Mouse (Mus musculus) forebrain, embryonic 16.5 days (tissue): ENCODE results near the gene Gap43. TPM values are rescaled to one million over a fixed set of nuclear protein-coding genes. Genes with fewer than 3 reads are reported as not detected.
"Not testable (repeated sequence)": the region's sequence is repeated elsewhere in the genome, so short reads cannot be mapped to it uniquely, and the experiment has no call there.

Source experiments
- ATAC-seq: fragments of 200-750 bp; cut with Nextera tagmentation; 2 replicates; pipeline ENCODE4 v1.8.0; 2017; ENCODE audit warnings: mild to moderate bottlenecking, moderate library complexity
- H3K27ac ChIP-seq: fragments of 300-500 bp; sonication (generic); 2 replicates; pipeline ENCODE4 v1.5.1; 2014; ENCODE audit warnings: low read length, control low read depth
- H3K27me3 ChIP-seq: fragments of 300-500 bp; sonication (generic); replicated peaks from 2 replicates; pipeline ENCODE4 v1.6.1; 2014; ENCODE audit warnings: low read length; ENCODE audit not compliant: control insufficient read depth, insufficient read depth
- H3K36me3 ChIP-seq: fragments of 300-500 bp; sonication (generic); 2 replicates; pipeline ENCODE4 v1.6.1; 2014; ENCODE audit not compliant: control insufficient read depth, insufficient read depth
- H3K4me1 ChIP-seq: fragments of 300-500 bp; sonication (generic); replicated peaks from 2 replicates; pipeline ENCODE4 v1.6.1; 2014; ENCODE audit warnings: low read length; ENCODE audit not compliant: control insufficient read depth, insufficient read depth
- H3K4me2 ChIP-seq: fragments of 300-500 bp; sonication (generic); 2 replicates; pipeline ENCODE4 v1.6.1; 2014; ENCODE audit warnings: mild to moderate bottlenecking, low read length, control low read depth
- H3K4me3 ChIP-seq: fragments of 300-500 bp; sonication (generic); replicated peaks from 2 replicates; pipeline ENCODE4 v1.5.1; 2014; ENCODE audit warnings: mild to moderate bottlenecking, low read length, control low read depth
- H3K9ac ChIP-seq: fragments of 300-500 bp; sonication (generic); replicated peaks from 2 replicates; pipeline ENCODE4 v1.6.1; 2014; ENCODE audit warnings: low read depth, low read length, control low read depth
- H3K9me3 ChIP-seq: fragments of 300-500 bp; sonication (generic); 2 replicates; pipeline ENCODE4 v1.6.1; 2016; ENCODE audit warnings: low read length; ENCODE audit not compliant: control insufficient read depth
- whole genome bisulfite sequencing: fragments of 180-500 bp; shearing (Covaris S2); extraction: QIAGEN DNeasy Blood & Tissue Kit; methylation state at CpG from one replicate; pipeline ENCODE4 v1.1.7; 2014; 5-methylcytosine and 5-hydroxymethylcytosine counted together
- polyA plus RNA-seq: library from polyadenylated mRNA; unstranded; fragments of >200 nt; fragmentation: Nextera tagmentation; extraction: Ambion mirVana; gene quantifications from 2 replicates; pipeline ENCODE4 v1.2.1, GENCODE M21; 2015

Gap43 gene
- 719 and 966 TPM in 2 replicates for polyA plus RNA-seq

- Histone ChIP-seq H3K27ac (peak within 1 kb of the TSS; percentile 89), H3K36me3 (no peaks in the 10 kb centered on the region), H3K27me3 (no peaks in the 10 kb centered on the region), H3K9me3 (no peaks in the 10 kb centered on the region), H3K4me3 (peak within 1 kb of the TSS; percentile 68), H3K4me1 (peaks cover 18% of the 10 kb centered on the region), H3K4me2 (peak within 1 kb of the TSS; percentile 59), H3K9ac (peak within 1 kb of the TSS; percentile 58)
- 1% methylated on average over 18 of the region's 18 CpGs for WGBS
- ATAC-seq, result peak; percentile 88
These were observed at the start of gene Gap43 for GRCm38 (mm10) chr16:42340021-42340768. TSS of gene Gap43 (minus strand) at chr16:42340651.

- Histone ChIP-seq H3K36me3 (no peaks in the 10 kb centered on the region), H3K4me3 (no peak overlapping the region), H3K9ac (no peak overlapping the region), H3K9me3 (no peaks in the 10 kb centered on the region), H3K27ac (no peak overlapping the region), H3K4me1 (no peaks in the 10 kb centered on the region), H3K27me3 (no peaks in the 10 kb centered on the region), H3K4me2 (no peak overlapping the region)
- WGBS, result 23% methylated on average over 4 of the region's 4 CpGs
- no peak for ATAC-seq
These were observed 40.9 kb upstream of the Gap43 start for GRCm38 (mm10) chr16:42381328-42381838.

- Histone ChIP-seq H3K27me3 (no peaks in the 10 kb centered on the region), H3K27ac (no peak overlapping the region), H3K4me2 (no peak overlapping the region), H3K9me3 (no peaks in the 10 kb centered on the region), H3K36me3 (no peaks in the 10 kb centered on the region), H3K4me1 (no peaks in the 10 kb centered on the region), H3K9ac (no peak overlapping the region), H3K4me3 (no peak overlapping the region)
- 20% methylated on average over 3 of the region's 3 CpGs for WGBS
- no peak for ATAC-seq
These were observed 40.2 kb upstream of the Gap43 start for GRCm38 (mm10) chr16:42380641-42381040.

- no peak overlapping the region for H3K4me3 ChIP-seq
- no peak overlapping the region for H3K9ac ChIP-seq
- H3K4me2 ChIP-seq, result no peak overlapping the region
- no peaks in the 10 kb centered on the region for H3K9me3 ChIP-seq
- 0 out of 2 replicates have a peak, but pooled peaks cover 5% of the 10 kb centered on the region for H3K4me1 ChIP-seq
- 0 out of 2 replicates have a peak overlapping the region, but pooled peaks have one; percentile 24 for H3K27ac ChIP-seq
- H3K36me3 ChIP-seq, result no peaks in the 10 kb centered on the region
- H3K27me3 ChIP-seq, result no peaks in the 10 kb centered on the region
- ATAC-seq, result peak; percentile 47; the same call in 1 of the 2 replicates
- WGBS, result 66% methylated on average over 6 of the region's 6 CpGs
These were observed 29.7 kb upstream of the Gap43 start for GRCm38 (mm10) chr16:42370148-42370547.

GRCm38 (mm10) chr16:42369346-42369745 is 28.9 kb upstream of the Gap43 start:
- 85% methylated on average over 6 of the region's 6 CpGs for WGBS
- Histone ChIP-seq H3K4me2 (no peak overlapping the region), H3K36me3 (no peaks in the 10 kb centered on the region), H3K9me3 (no peaks in the 10 kb centered on the region), H3K9ac (no peak overlapping the region), H3K27me3 (no peaks in the 10 kb centered on the region), H3K27ac (no peak overlapping the region), H3K4me1 (0 out of 2 replicates have a peak, but pooled peaks cover 5% of the 10 kb centered on the region), H3K4me3 (no peak overlapping the region)
- no peak for ATAC-seq

- no peaks in the 10 kb centered on the region for H3K9me3 ChIP-seq
- H3K9ac ChIP-seq, result no peak overlapping the region
- no peak for ATAC-seq
- H3K4me2 ChIP-seq, result no peak overlapping the region
- H3K4me3 ChIP-seq, result no peak overlapping the region
- no peaks in the 10 kb centered on the region for H3K4me1 ChIP-seq
- H3K27me3 ChIP-seq, result no peaks in the 10 kb centered on the region
- H3K27ac ChIP-seq, result no peak overlapping the region
- WGBS, result 84% methylated on average over 4 of the region's 4 CpGs
- no peaks in the 10 kb centered on the region for H3K36me3 ChIP-seq
These were observed 19.6 kb upstream of the Gap43 start for GRCm38 (mm10) chr16:42360061-42360460.

- no peak for ATAC-seq
- WGBS, result 91% methylated on average over 4 of the region's 4 CpGs
These were observed 17.6 kb upstream of the Gap43 start for GRCm38 (mm10) chr16:42358058-42358457.

GRCm38 (mm10) chr16:42350076-42350475 is 9.6 kb upstream of the Gap43 start:
- H3K27ac ChIP-seq, result no peak overlapping the region
- no peak overlapping the region for H3K9ac ChIP-seq
- H3K9me3 ChIP-seq, result no peaks in the 10 kb centered on the region
- no peak overlapping the region for H3K4me3 ChIP-seq
- H3K4me2 ChIP-seq, result no peak overlapping the region
- WGBS, result 80% methylated on average over 2 of the region's 2 CpGs
- ATAC-seq, result 0 out of 2 replicates have a peak, but pooled peaks have one; percentile 28
- no peaks in the 10 kb centered on the region for H3K4me1 ChIP-seq
- no peaks in the 10 kb centered on the region for H3K27me3 ChIP-seq
- no peaks in the 10 kb centered on the region for H3K36me3 ChIP-seq

More at GRCm38 (mm10) chr16:42358058-42358457, 17.6 kb upstream of the Gap43 start:
- no peak overlapping the region for H3K9ac ChIP-seq
- H3K4me2 ChIP-seq, result no peak overlapping the region
- no peak overlapping the region for H3K4me3 ChIP-seq
- no peaks in the 10 kb centered on the region for H3K9me3 ChIP-seq
- H3K27ac ChIP-seq, result no peak overlapping the region
- no peaks in the 10 kb centered on the region for H3K36me3 ChIP-seq
- H3K27me3 ChIP-seq, result no peaks in the 10 kb centered on the region
- H3K4me1 ChIP-seq, result no peaks in the 10 kb centered on the region

- not testable (repeated sequence) for H3K27me3 ChIP-seq, H3K36me3 ChIP-seq, H3K9me3 ChIP-seq, H3K9ac ChIP-seq
- peak overlapping the region; percentile 37 for H3K27ac ChIP-seq
- peak; percentile 76 for ATAC-seq
- H3K4me1 ChIP-seq, result peaks cover 18% of the 10 kb centered on the region
- peak overlapping the region; percentile 68 for H3K4me3 ChIP-seq
- peak overlapping the region; percentile 59 for H3K4me2 ChIP-seq
- WGBS, result 2% methylated on average over 2 of the region's 3 CpGs
These were observed 414 bp upstream of the Gap43 start for GRCm38 (mm10) chr16:42340865-42341264.
